Mouse (Mus musculus) neural tube, embryonic 13.5 days (tissue): ENCODE measurements at regions not wholly inside any gene's neighbourhood (a gene's known extent, or its start where the extent isn't known, plus 50 kb on each side); places are given as distances from the start of the nearest gene placed in this dataset.
"Not testable (repeated sequence)": the region's sequence is repeated elsewhere in the genome, so short reads cannot be mapped to it uniquely, and the experiment has no call there.

Experiments
- ATAC-seq: fragments of 200-750 bp; cut with Nextera tagmentation; 2 replicates; pipeline ENCODE4 v1.8.0; 2017; ENCODE audit warnings: low read depth, mild to moderate bottlenecking, moderate TSS enrichment, moderate library complexity
- H3K27ac ChIP-seq: fragments of 300-500 bp; sonication (generic); replicated peaks from 2 replicates; pipeline ENCODE4 v1.5.1; 2015; ENCODE audit warnings: moderate library complexity, mild to moderate bottlenecking, inconsistent platforms
- H3K27me3 ChIP-seq: fragments of 300-500 bp; sonication (generic); 2 replicates; pipeline ENCODE4 v1.6.1; 2015; ENCODE audit warnings: mild to moderate bottlenecking, inconsistent platforms
- H3K36me3 ChIP-seq: fragments of 300-500 bp; sonication (generic); 2 replicates; pipeline ENCODE4 v1.6.1; 2015; ENCODE audit warnings: mild to moderate bottlenecking, inconsistent platforms
- H3K4me1 ChIP-seq: fragments of 300-500 bp; sonication (generic); replicated peaks from 2 replicates; pipeline ENCODE4 v1.6.1; 2015; ENCODE audit warnings: inconsistent platforms
- H3K4me2 ChIP-seq: fragments of 300-500 bp; sonication (generic); 2 replicates; pipeline ENCODE4 v1.6.1; 2015; ENCODE audit warnings: inconsistent platforms, mild to moderate bottlenecking, moderate library complexity
- H3K4me3 ChIP-seq: fragments of 300-500 bp; sonication (generic); 2 replicates; pipeline ENCODE4 v1.5.1; 2015; ENCODE audit warnings: mild to moderate bottlenecking, inconsistent platforms
- H3K9ac ChIP-seq: fragments of 300-500 bp; sonication (generic); 2 replicates; pipeline ENCODE4 v1.6.1; 2015; ENCODE audit warnings: moderate library complexity, mild to moderate bottlenecking, inconsistent platforms
- H3K9me3 ChIP-seq: fragments of 300-500 bp; sonication (generic); 2 replicates; pipeline ENCODE4 v1.6.1; 2016; ENCODE audit warnings: inconsistent platforms
- WGBS: fragments of 180-500 bp; shearing (Covaris S2); methylation state at CpG from one replicate; pipeline ENCODE4 v1.1.7; 2015; 5-methylcytosine and 5-hydroxymethylcytosine counted together

DNA sequence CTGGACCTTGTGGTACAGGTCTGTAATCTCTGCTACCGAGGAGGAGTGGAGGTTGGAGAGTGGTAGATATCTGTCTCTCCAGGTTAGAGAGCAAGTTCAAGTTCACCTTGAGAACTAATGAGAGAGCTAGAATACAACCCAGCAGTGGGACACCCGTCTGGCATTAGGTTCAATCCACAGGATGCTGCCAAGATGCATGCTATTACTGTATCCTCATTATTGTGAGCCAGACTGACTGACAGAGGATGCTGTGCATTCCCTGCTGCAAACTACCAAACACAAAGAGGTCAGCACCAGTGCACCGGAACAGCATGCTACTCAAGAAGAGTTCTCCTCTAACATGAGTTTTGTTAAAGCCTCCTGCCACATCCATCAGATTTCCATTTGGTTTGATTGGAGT, 253.6 kb upstream of the Tram1l1 start:
- Histone ChIP-seq H3K9me3 (no peaks in the 10 kb centered on the region), H3K4me3 (no peak overlapping the region)
- no peak for ATAC-seq

DNA sequence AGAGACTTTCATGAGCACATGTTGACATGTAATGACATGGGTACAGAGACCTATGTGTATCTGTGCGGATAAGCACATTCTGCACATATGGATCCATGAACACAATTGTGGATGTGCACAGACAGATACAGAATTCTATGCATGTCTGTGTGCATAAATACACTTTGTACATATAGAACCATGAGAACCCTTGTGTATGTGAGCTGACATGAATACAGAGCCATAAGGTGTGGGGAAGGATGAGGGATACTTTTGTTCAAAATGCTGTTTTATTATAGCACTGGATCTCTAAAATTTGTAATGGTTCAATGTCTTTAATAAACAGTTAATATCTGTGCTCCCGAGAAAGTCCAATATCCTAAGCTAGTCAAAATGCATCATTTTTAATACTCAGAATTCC, 253.1 kb upstream of the Tram1l1 start:
- WGBS: 81% methylated on average over 2 of the region's 2 CpGs
- no peaks in the 10 kb centered on the region for H3K36me3 ChIP-seq
- no peak overlapping the region for H3K4me3 ChIP-seq
- no peaks in the 10 kb centered on the region for H3K9me3 ChIP-seq
- no peak overlapping the region for H3K9ac ChIP-seq
- no peak for ATAC-seq
- H3K4me1 ChIP-seq: no peaks in the 10 kb centered on the region
- no peak overlapping the region for H3K27ac ChIP-seq
- no peak overlapping the region for H3K4me2 ChIP-seq
- no peaks in the 10 kb centered on the region for H3K27me3 ChIP-seq

More for the DNA sequence above, 253.6 kb upstream of the Tram1l1 start:
- WGBS: 79% methylated on average over 3 of the region's 3 CpGs
- Histone ChIP-seq H3K9ac (no peak overlapping the region), H3K4me2 (no peak overlapping the region), H3K27me3 (no peaks in the 10 kb centered on the region), H3K36me3 (no peaks in the 10 kb centered on the region), H3K4me1 (no peaks in the 10 kb centered on the region), H3K27ac (no peak overlapping the region)

DNA sequence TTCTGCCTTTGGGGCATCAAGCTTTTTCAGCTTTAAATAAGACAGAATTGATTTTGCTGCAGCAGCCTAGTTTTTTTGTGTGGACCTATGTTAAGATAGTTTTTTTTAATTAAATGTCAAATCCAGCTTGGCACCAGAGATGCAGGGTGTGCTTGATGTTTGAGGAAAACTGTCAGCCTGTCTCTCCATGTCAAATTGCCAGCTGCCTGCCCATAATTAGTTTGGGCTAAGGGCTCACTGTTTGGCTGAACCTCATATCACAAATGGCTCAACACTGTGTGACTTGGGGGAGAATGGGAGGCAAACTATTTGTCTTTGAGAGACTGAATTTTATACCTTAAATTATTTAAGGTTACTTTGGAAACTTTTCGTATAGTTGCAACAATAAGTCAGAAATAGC, 252.7 kb upstream of the Tram1l1 start:
- Histone ChIP-seq H3K4me2 (no peak overlapping the region), H3K27me3 (no peaks in the 10 kb centered on the region), H3K36me3 (no peaks in the 10 kb centered on the region), H3K27ac (no peak overlapping the region), H3K9ac (no peak overlapping the region), H3K4me3 (no peak overlapping the region), H3K9me3 (no peaks in the 10 kb centered on the region), H3K4me1 (no peaks in the 10 kb centered on the region)
- no peak for ATAC-seq
- WGBS: 86% methylated on average over 1 of the region's 1 CpGs

DNA sequence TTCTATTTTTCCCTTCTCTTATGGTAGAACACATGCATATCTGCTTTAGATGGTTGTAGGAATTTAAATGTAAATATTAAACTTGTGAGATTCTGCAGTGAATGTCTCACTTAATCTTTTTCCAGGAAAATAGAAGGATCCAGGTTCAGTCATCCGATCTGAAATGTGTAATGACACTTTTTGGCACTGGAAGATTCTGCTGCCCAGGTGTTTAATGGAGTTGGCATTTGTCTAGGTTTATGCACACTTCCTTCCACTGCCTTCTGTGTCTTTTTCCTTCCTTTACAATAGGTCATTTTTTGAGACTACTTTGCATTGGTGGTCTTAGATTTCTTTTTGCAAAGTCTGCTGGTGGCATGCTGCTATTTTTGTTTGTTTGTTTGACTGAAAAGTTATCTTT, 251.5 kb upstream of the Tram1l1 start:
- Histone ChIP-seq H3K27ac (no peak overlapping the region), H3K27me3 (no peaks in the 10 kb centered on the region), H3K9ac (no peak overlapping the region), H3K4me3 (no peak overlapping the region), H3K4me1 (no peaks in the 10 kb centered on the region), H3K36me3 (no peaks in the 10 kb centered on the region), H3K4me2 (no peak overlapping the region), H3K9me3 (no peaks in the 10 kb centered on the region)
- WGBS: 83% methylated on average over 1 of the region's 1 CpGs
- ATAC-seq: no peak

DNA sequence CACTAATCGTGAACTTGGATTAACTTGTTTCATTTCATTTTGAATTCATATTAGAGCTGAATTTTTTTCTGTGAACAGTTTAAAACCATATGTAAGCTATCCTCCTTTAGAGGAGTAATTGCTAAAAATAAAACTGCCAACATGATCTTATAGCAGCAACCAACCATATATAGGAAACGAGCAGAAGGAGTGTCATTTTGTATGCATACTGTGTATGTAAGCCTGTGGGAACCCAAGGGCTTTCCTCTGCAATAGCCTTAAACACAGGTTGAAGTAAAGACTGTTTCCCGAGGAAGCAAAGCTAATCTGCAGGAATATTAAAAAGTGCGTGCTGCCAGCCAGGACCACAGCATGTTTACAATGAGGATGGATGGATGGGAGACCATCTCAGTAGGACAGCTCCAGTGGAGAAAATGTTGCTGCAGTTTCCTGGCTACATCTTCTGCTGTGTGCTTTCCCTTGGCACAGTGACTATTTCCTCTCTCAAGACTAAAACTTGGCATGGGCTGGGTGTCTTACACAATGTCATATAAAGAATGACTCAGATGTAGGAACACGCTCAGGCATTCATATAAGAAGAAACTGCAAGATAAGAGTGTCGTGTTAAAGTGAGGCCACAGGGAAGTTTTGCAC, 244.6 kb upstream of the Tram1l1 start:
- Histone ChIP-seq H3K4me1 (peaks cover 4% of the 10 kb centered on the region; the same call in 1 of the 2 replicates), H3K36me3 (no peaks in the 10 kb centered on the region), H3K9ac (no peak overlapping the region; the same call in 1 of the 2 replicates), H3K4me3 (no peak overlapping the region), H3K4me2 (no peak overlapping the region), H3K9me3 (no peaks in the 10 kb centered on the region), H3K27me3 (no peaks in the 10 kb centered on the region), H3K27ac (no peak overlapping the region)
- 72% methylated on average over 6 of the region's 6 CpGs for WGBS
- no peak for ATAC-seq

DNA sequence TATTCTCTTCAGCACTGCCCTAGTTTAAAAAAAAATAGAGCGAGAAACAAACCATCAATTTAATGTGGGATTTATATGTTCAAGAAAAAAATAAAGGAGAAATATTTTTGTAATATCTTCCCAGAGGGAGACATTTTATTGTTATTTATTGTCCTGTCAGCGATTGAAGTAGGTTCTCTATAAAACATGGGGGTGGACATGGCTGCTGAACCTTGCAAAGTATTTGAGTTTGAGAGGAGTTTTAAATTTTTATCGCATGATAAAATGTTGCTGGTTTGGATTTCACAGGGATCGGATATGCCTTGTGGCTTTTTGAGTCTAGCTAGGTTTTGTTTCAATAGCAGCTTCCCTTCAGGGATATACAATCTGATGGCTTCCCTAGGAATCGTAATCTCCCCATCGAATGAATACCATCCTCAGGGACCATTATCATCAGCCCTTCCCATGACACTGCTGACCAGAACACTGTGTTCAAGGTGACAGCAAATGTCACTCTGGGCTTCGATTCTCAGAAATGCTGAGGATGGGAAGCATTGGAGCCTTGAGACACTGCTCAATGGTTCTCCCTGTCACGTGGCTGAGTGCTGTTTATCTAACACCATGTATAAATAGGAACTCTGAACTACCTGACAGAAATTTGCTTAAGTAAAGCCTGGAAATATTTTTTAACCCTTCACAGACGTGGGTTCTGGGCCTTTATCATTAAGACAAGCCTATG, 228.1 kb upstream of the Tram1l1 start:
- H3K4me1 ChIP-seq: no peaks in the 10 kb centered on the region
- ATAC-seq: no peak; the same call in 1 of the 2 replicates
- H3K9me3 ChIP-seq: no peaks in the 10 kb centered on the region
- no peak overlapping the region for H3K9ac ChIP-seq
- H3K27me3 ChIP-seq: no peaks in the 10 kb centered on the region
- no peaks in the 10 kb centered on the region for H3K36me3 ChIP-seq
- no peak overlapping the region for H3K4me2 ChIP-seq
- H3K4me3 ChIP-seq: no peak overlapping the region
- 77% methylated on average over 9 of the region's 9 CpGs for WGBS
- H3K27ac ChIP-seq: no peak overlapping the region

DNA sequence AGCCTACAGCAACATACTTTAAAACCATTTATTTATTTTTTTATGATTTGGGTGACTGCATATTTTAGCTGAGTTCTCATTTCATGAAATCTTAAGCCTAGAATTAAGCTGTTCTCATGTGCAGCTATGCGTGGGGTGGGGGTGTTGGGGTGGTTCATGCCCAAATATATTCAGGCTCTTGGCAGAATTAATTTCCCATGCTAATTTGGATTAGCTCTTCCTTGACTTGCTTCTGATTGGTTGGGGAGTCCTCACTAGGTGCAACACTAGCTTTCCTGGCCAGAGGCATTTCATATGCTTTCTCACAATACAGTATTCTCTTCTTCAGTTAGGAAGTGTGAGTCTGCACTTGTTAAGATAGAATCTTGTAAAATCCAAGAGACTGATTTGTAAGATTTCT, 206.7 kb upstream of the Tram1l1 start:
- 85% methylated on average over 1 of the region's 1 CpGs for WGBS
- Histone ChIP-seq H3K4me3 (no peak overlapping the region), H3K27me3 (no peaks in the 10 kb centered on the region), H3K27ac (no peak overlapping the region), H3K9me3 (no peaks in the 10 kb centered on the region), H3K4me2 (no peak overlapping the region), H3K36me3 (no peaks in the 10 kb centered on the region), H3K4me1 (no peaks in the 10 kb centered on the region), H3K9ac (no peak overlapping the region)
- ATAC-seq: no peak

DNA sequence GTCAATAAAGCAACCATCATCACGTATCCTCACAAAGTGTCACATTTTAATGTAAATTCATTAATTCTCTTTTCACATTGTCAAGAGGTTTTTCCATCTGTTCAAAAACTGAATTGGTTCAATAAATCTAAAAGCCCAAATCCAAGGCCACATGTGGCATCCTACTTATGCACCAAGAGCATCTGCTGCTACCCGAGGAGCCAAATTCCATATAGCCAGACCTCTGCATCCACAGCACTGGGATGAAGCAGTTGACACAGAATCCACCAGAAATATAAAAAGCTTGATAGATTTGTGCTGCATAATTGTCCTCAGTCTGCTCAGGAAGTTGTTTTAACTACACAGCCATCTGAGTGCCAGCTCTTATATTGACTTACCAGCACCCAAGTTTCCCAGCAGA, 164.4 kb upstream of the Tram1l1 start:
- WGBS: 52% methylated on average over 2 of the region's 2 CpGs

DNA sequence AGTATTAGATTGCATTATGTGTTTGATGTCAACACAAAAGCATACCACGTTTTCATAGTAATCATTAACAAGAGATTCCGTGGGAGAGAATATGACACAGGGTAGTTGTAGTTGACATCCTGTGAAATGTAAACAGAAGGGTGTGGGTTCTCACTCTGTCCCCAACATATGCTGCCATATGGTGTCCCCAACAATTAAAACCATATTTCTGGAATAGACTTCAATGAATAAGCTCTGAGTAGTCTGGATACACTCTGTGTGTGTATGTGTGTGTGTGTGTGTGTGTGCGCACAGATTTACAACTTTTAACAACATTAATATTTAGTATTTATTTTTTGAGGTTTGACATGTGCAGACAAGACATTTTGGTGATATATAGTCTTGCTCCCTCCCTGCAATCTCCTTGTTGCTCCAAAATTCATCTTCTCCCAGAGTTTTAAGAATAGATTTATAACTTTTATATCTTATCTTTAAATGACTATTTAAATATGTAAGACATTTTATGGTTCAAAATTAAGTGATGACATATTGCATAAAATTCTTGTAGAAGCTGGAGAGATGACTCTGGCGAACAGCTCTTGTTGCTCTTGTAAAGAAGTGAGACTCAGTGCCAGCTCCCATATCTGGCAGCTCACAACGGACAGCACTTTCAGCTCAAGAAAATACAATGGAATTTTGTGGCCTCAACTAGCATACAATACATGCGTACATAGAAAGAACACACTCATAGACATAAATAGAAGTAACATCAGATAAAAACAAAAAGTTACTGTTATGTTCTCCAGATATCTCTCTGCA, 162.6 kb upstream of the Tram1l1 start:
- H3K9ac ChIP-seq: no peak overlapping the region
- H3K4me2 ChIP-seq: no peak overlapping the region
- H3K4me1 ChIP-seq: no peaks in the 10 kb centered on the region
- no peaks in the 10 kb centered on the region for H3K27me3 ChIP-seq
- WGBS: 82% methylated on average over 6 of the region's 6 CpGs
- H3K36me3 ChIP-seq: no peaks in the 10 kb centered on the region
- H3K27ac ChIP-seq: no peak overlapping the region
- H3K4me3 ChIP-seq: no peak overlapping the region
- no peaks in the 10 kb centered on the region for H3K9me3 ChIP-seq
- ATAC-seq: no peak

More for the DNA sequence above, 164.4 kb upstream of the Tram1l1 start:
- Histone ChIP-seq H3K27ac (no peak overlapping the region), H3K4me3 (no peak overlapping the region), H3K4me2 (no peak overlapping the region), H3K4me1 (no peaks in the 10 kb centered on the region), H3K9me3 (no peaks in the 10 kb centered on the region), H3K36me3 (no peaks in the 10 kb centered on the region), H3K27me3 (no peaks in the 10 kb centered on the region), H3K9ac (no peak overlapping the region)
- no peak; the same call in 1 of the 2 replicates for ATAC-seq

DNA sequence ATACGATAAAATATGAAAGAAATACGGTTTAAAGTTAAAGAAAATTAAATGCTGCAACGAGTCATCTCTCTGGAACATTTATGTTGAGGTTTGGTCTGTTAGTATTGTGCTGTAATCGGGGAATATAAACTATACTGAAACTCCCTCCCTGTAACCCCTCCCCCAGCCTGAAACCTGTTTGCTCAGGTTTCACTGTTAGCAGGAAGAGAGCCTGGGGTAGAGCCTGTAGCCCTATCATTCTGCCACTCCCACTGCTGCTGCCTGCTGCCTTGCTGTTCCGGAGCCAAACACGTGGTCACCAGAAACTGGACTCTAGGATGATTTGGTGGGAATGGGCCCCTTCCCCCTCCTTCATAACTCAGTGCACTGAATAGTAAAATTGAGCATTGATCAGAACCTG, 127.3 kb upstream of the Tram1l1 start:
- not testable (repeated sequence) for H3K27ac ChIP-seq, ATAC-seq, H3K27me3 ChIP-seq, H3K9me3 ChIP-seq, H3K4me3 ChIP-seq, H3K4me2 ChIP-seq, H3K36me3 ChIP-seq, H3K9ac ChIP-seq, H3K4me1 ChIP-seq
- 72% methylated on average over 6 of the region's 6 CpGs for WGBS

DNA sequence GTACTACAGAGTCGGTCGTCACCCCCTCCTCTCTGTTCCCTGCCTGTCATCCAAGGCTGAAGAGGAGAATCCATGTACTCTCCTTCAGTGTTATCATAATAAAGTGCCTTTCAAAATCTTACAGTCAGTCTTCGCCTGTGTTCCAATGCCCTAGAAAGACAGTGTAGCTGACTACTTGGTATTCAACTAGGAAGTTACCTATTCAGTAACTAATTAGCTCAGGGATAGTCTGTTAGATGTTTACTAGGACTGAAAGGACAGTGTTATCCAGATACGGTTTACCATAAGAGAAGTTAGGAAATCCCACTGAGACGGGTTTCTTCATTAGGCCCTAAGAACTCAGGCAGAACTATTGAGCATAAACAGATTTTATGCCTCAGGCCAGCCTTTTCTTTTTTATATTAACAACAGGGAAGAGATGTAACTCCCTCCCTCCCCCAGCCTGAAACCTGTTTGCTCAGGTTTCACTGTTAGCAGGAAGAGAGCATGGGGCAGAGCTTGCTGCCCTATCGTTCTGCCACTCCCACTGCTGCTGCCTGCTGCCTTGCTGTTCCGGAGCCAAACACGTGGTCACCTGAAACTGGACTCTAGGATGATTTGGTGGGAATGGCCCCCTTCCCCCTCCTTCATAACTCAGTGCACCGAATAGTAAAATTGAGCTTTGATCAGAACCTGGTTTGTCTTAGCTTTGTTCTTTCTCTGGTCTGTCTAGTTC, 120.3 kb upstream of the Tram1l1 start:
- H3K9ac ChIP-seq, H3K4me1 ChIP-seq, H3K27ac ChIP-seq, ATAC-seq, H3K27me3 ChIP-seq, H3K4me3 ChIP-seq, H3K4me2 ChIP-seq, H3K36me3 ChIP-seq, H3K9me3 ChIP-seq: not testable (repeated sequence)
- 86% methylated on average over 9 of the region's 9 CpGs for WGBS

DNA sequence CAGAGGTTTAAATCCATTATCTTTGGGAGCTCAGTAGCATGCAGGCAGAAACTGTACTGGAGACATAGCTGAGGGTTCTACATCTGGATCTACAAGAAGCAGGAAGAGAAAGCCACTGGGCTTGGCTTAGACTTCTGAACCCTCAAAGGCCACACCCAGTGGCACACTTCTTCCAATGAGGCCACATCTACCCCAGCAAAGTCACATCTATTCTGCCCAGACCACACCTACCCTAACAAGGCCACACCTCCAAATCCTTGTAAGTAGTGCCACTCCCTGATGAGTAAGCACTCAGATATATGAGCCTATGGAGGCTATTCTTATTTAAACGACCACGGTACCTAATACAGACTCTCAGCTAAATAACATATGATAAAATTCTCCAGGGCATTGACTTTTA, 103.5 kb upstream of the Tram1l1 start:
- H3K9me3 ChIP-seq: no peaks in the 10 kb centered on the region
- 85% methylated on average over 2 of the region's 2 CpGs for WGBS

More for the DNA sequence above, 103.5 kb upstream of the Tram1l1 start:
- H3K9ac ChIP-seq: no peak overlapping the region
- H3K4me2 ChIP-seq: no peak overlapping the region
- H3K36me3 ChIP-seq: no peaks in the 10 kb centered on the region
- ATAC-seq: no peak
- H3K27me3 ChIP-seq: no peaks in the 10 kb centered on the region
- no peaks in the 10 kb centered on the region for H3K4me1 ChIP-seq
- no peak overlapping the region for H3K27ac ChIP-seq
- no peak overlapping the region for H3K4me3 ChIP-seq
